27 mouse cellular contexts compared by ENCODE assay signal in genomic region chr10:99384851-99385250, GRCm38 (mm10).
A peak's percentile ranks its signal among the peaks of the same experiment; 100 is the strongest.
DNase-seq lines count a peak whose midpoint lies in the region; ATAC-seq and TF ChIP-seq lines count a peak whose summit lies in the region.
"Had no signal": no experiment of that assay in that cellular context is flagged by ENCODE, and none has a peak within 500 bp of the region (broad histone marks: within the 10 kb centered on the region; RNA-seq: fewer than 3 reads in every experiment).

No protein-coding gene starts in this region.

- H3K4me2 ChIP-seq in liver, postnatal 0 days (ENCODE audit: low read depth, low read length), result no peak overlapping the region
- H3K4me2 ChIP-seq: embryonic facial prominence, embryonic 13.5 days; forebrain, embryonic 12.5 days; forebrain, embryonic 15.5 days; heart, embryonic 12.5 days; heart, embryonic 15.5 days; hindbrain, embryonic 13.5 days; intestine, embryonic 15.5 days had no signal

- no peaks in the 10 kb centered on the region for H3K36me3 ChIP-seq in liver, adult 2 months (ENCODE audit: control insufficient read depth, insufficient read depth, low read length)
- H3K36me3 ChIP-seq in liver, postnatal 0 days (replicated peaks; ENCODE audit: insufficient read depth, low read length), result no peaks in the 10 kb centered on the region
- H3K36me3 ChIP-seq: embryonic facial prominence, embryonic 10.5 days; embryonic facial prominence, embryonic 13.5 days; forebrain, embryonic 12.5 days; forebrain, embryonic 15.5 days; heart, embryonic 12.5 days; heart, embryonic 15.5 days; hindbrain, embryonic 10.5 days; hindbrain, embryonic 13.5 days; intestine, embryonic 15.5 days had no signal

- no peak for ATAC-seq in liver, postnatal 0 days
- ATAC-seq: forebrain, embryonic 15.5 days; hindbrain, embryonic 16.5 days; intestine, embryonic 15.5 days had no signal

- TF ChIP-seq POLR2A in liver, adult 2 months (IDR thresholded peaks at IDR 0.05; ENCODE audit: extremely low read depth, insufficient read depth, low read length), result no peak

- no peak for TF ChIP-seq CTCF in liver, adult 2 months (IDR thresholded peaks at IDR 0.05; ENCODE audit: low read depth, low read length)
- TF ChIP-seq CTCF in liver, postnatal 0 days (IDR thresholded peaks at IDR 0.05; ENCODE audit: low read depth), result no peak

- peaks cover 20% of the 10 kb centered on the region for H3K4me1 ChIP-seq in liver, adult 2 months (ENCODE audit: control insufficient read depth, insufficient read depth, low read length)
- H3K4me1 ChIP-seq in liver, postnatal 0 days (ENCODE audit: insufficient read depth), result no peaks in the 10 kb centered on the region; the same call in none of the 2 replicates
- H3K4me1 ChIP-seq: forebrain, embryonic 15.5 days; hindbrain, embryonic 10.5 days; hindbrain, embryonic 13.5 days; intestine, embryonic 15.5 days had no signal

- 6% methylated on average over 4 of the region's 4 CpGs for WGBS in liver, adult 2 months
- WGBS in liver, postnatal 0 days (ENCODE audit: insufficient replicate concordance), result 54% methylated on average over 3 of the region's 4 CpGs

- H3K79me2 ChIP-seq in liver, adult 2 months (ENCODE audit: control insufficient read depth, insufficient read depth, low read length), result no peaks in the 10 kb centered on the region

- H3K27me3 ChIP-seq in liver, adult 2 months (ENCODE audit: control insufficient read depth, insufficient read depth, low read length), result no peaks in the 10 kb centered on the region
- no peaks in the 10 kb centered on the region for H3K27me3 ChIP-seq in liver, postnatal 0 days (ENCODE audit: insufficient read depth, low read length)
- H3K27me3 ChIP-seq: forebrain, embryonic 12.5 days; forebrain, embryonic 15.5 days; heart, embryonic 12.5 days; heart, embryonic 15.5 days; hindbrain, embryonic 13.5 days; intestine, embryonic 15.5 days had no signal

- no peak for TF ChIP-seq EP300 in liver, postnatal 0 days (IDR thresholded peaks at IDR 0.05; ENCODE audit: low read depth)

- peak; percentile 47 to 78 for DNase-seq in adrenal gland, adult (ENCODE audit: inconsistent age in 2 of 2, low spot score in 1 of 2)
- no peak for DNase-seq in adrenal gland, postnatal 25 days
- DNase-seq in liver, adult 2 months (ENCODE audit: extremely low read depth, low read depth, low spot score), result peak; percentile 100
- no peak for DNase-seq in liver, postnatal 0 days
- peak; percentile 27 to 43 for DNase-seq in adrenal gland, postnatal 36 days
- DNase-seq in thymus, postnatal 36 days, result no peak
- DNase-seq: cerebellum, adult 11 months; cerebellum, adult 2 months; cerebellum, adult 9-11 months; cerebellum, postnatal 36 days; embryo, embryonic 11 days; gastrocnemius, postnatal 25 days; heart, adult 18-20 months; heart, postnatal 10 days; heart, postnatal 36 days; kidney, adult 11 months had no signal

- no peaks in the 10 kb centered on the region for H3K9me3 ChIP-seq in liver, postnatal 0 days (ENCODE audit: low read length)
- H3K9me3 ChIP-seq: embryonic facial prominence, embryonic 10.5 days; embryonic facial prominence, embryonic 13.5 days; forebrain, embryonic 12.5 days; forebrain, embryonic 15.5 days; heart, embryonic 12.5 days; heart, embryonic 15.5 days; hindbrain, embryonic 10.5 days; hindbrain, embryonic 13.5 days; intestine, embryonic 15.5 days had no signal

- no peak overlapping the region for H3K9ac ChIP-seq in liver, adult 2 months (ENCODE audit: low read depth, low read length)
- H3K9ac ChIP-seq in liver, postnatal 0 days (replicated peaks), result no peak overlapping the region
- H3K9ac ChIP-seq: embryonic facial prominence, embryonic 13.5 days; forebrain, embryonic 12.5 days; forebrain, embryonic 15.5 days; heart, embryonic 12.5 days; heart, embryonic 15.5 days; hindbrain, embryonic 13.5 days; intestine, embryonic 15.5 days had no signal

- H3K4me3 ChIP-seq in liver, adult 2 months (ENCODE audit: insufficient read depth, low read depth, low read length), result no peak overlapping the region
- no peak overlapping the region for H3K4me3 ChIP-seq in liver, postnatal 0 days (ENCODE audit: low read depth, low read length)
- H3K4me3 ChIP-seq: embryonic facial prominence, embryonic 10.5 days; embryonic facial prominence, embryonic 13.5 days; erythroblast, embryonic 14.5 days; forebrain, embryonic 12.5 days; forebrain, embryonic 15.5 days; heart, embryonic 12.5 days; heart, embryonic 15.5 days; hindbrain, embryonic 10.5 days; hindbrain, embryonic 13.5 days; intestine, embryonic 15.5 days had no signal

- peak overlapping the region; percentile 64 for H3K27ac ChIP-seq in liver, adult 2 months (replicated peaks; ENCODE audit: insufficient read depth, low read depth, low read length)
- no peak overlapping the region for H3K27ac ChIP-seq in liver, postnatal 0 days (ENCODE audit: low read depth)
- H3K27ac ChIP-seq: embryonic facial prominence, embryonic 13.5 days; forebrain, embryonic 12.5 days; forebrain, embryonic 15.5 days; heart, embryonic 15.5 days; hindbrain, embryonic 10.5 days; hindbrain, embryonic 13.5 days; intestine, embryonic 15.5 days had no signal

Comparison
In these comparisons a context has a peak if more than half of its experiments do, and no peak if none do; other contexts are left out.
1. DNase-seq: peak in adrenal gland, adult (2 of 2), liver, adult 2 months (single experiment) and adrenal gland, postnatal 36 days (2 of 2); none in adrenal gland, postnatal 25 days (single experiment), liver, postnatal 0 days (single experiment) and thymus, postnatal 36 days (0 of 2).